Mouse (Mus musculus): ENCODE results near the gene Coq9. TPM values are rescaled to one million over a fixed set of nuclear protein-coding genes. Genes with fewer than 3 reads are reported as not detected.

Coq9 gene
- polyA plus RNA-seq, 2 experiments = 38.5 to 44.3 TPM

GRCm38 (mm10) chr8:94819671-94820179 is 18.4 kb upstream of the Coq9 start:
- 31% methylated on average over 6 of the region's 6 CpGs for WGBS (ENCODE audit: insufficient replicate concordance)
- Histone ChIP-seq H3K27me3 (ENCODE audit: control insufficient read depth, insufficient read depth, low read length) (no peaks in the 10 kb centered on the region), H3K36me3 (replicated peaks; ENCODE audit: control insufficient read depth, insufficient read depth, low read depth) (peaks cover 29% of the 10 kb centered on the region), H3K4me3 (ENCODE audit: insufficient read depth in 1 of 2, low read depth in 2 of 2, low read length in 2 of 2) (no peak overlapping the region), H3K27ac (no peak overlapping the region), H3K4me2 (ENCODE audit: low read depth) (no peak overlapping the region), H3K9ac (replicated peaks) (no peak overlapping the region), H3K4me1 (replicated peaks; ENCODE audit: control insufficient read depth in 2 of 2, insufficient read depth in 2 of 2, low read length in 1 of 2) (peaks cover 0 to 7% of the 10 kb centered on the region in 2 experiments; a peak in 2 of 4 replicates), H3K9me3 (ENCODE audit: control insufficient read depth, low read length) (no peaks in the 10 kb centered on the region)
- ATAC-seq (ENCODE audit: insufficient read depth) (peak; percentile 33; the same call in 1 of the 2 replicates), DNase-seq (ENCODE audit: low read depth in 3 of 3, low spot score in 3 of 3) (no peak)
- no peak; the same call in 1 of the 2 replicates for TF ChIP-seq EP300 (IDR thresholded peaks at IDR 0.05; ENCODE audit: low read depth)
- TF ChIP-seq CTCF (IDR thresholded peaks at IDR 0.05; ENCODE audit: low read depth) = no peak

- no peak overlapping the region for H3K27ac ChIP-seq
- peaks cover 36% of the 10 kb centered on the region for H3K36me3 ChIP-seq (replicated peaks; ENCODE audit: control insufficient read depth, insufficient read depth, low read depth)
- TF ChIP-seq CTCF (IDR thresholded peaks at IDR 0.05; ENCODE audit: low read depth) = no peak
- no peak for TF ChIP-seq EP300 (IDR thresholded peaks at IDR 0.05; ENCODE audit: low read depth)
- WGBS (ENCODE audit: insufficient replicate concordance) = 82% methylated on average over 7 of the region's 7 CpGs
- peaks cover 0 to 7% of the 10 kb centered on the region in 2 experiments; a peak in 2 of 4 replicates for H3K4me1 ChIP-seq (replicated peaks; ENCODE audit: control insufficient read depth in 2 of 2, insufficient read depth in 2 of 2, low read length in 1 of 2)
- no peak overlapping the region for H3K9ac ChIP-seq (replicated peaks)
- ATAC-seq (ENCODE audit: insufficient read depth) (no peak), DNase-seq (ENCODE audit: low read depth in 3 of 3, low spot score in 3 of 3) (no peak)
- no peak overlapping the region for H3K4me2 ChIP-seq (ENCODE audit: low read depth)
- H3K4me3 ChIP-seq (ENCODE audit: insufficient read depth in 1 of 2, low read depth in 2 of 2, low read length in 2 of 2) = no peak overlapping the region
- no peaks in the 10 kb centered on the region for H3K9me3 ChIP-seq (ENCODE audit: control insufficient read depth, low read length)
- H3K27me3 ChIP-seq (ENCODE audit: control insufficient read depth, insufficient read depth, low read length) = no peaks in the 10 kb centered on the region
These were observed 17.6 kb upstream of the Coq9 start for GRCm38 (mm10) chr8:94820553-94820952.

GRCm38 (mm10) chr8:94821381-94821780 is 16.7 kb upstream of the Coq9 start:
- H3K9me3 ChIP-seq (ENCODE audit: control insufficient read depth, low read length) = no peaks in the 10 kb centered on the region
- H3K4me1 ChIP-seq (replicated peaks; ENCODE audit: control insufficient read depth in 2 of 2, insufficient read depth in 2 of 2, low read length in 1 of 2) = peaks cover 0 to 7% of the 10 kb centered on the region in 2 experiments; a peak in 2 of 4 replicates
- DNase-seq (ENCODE audit: low read depth in 3 of 3, low spot score in 3 of 3) (no peak), ATAC-seq (ENCODE audit: insufficient read depth) (no peak)
- H3K27me3 ChIP-seq (ENCODE audit: control insufficient read depth, insufficient read depth, low read length) = no peaks in the 10 kb centered on the region
- no peak overlapping the region for H3K4me2 ChIP-seq (ENCODE audit: low read depth)
- H3K27ac ChIP-seq = no peak overlapping the region
- H3K4me3 ChIP-seq (ENCODE audit: insufficient read depth in 1 of 2, low read depth in 2 of 2, low read length in 2 of 2) = no peak overlapping the region
- 88% methylated on average over 2 of the region's 2 CpGs for WGBS (ENCODE audit: insufficient replicate concordance)
- no peak overlapping the region for H3K9ac ChIP-seq (replicated peaks)
- TF ChIP-seq EP300 (IDR thresholded peaks at IDR 0.05; ENCODE audit: low read depth) (no peak), CTCF (IDR thresholded peaks at IDR 0.05; ENCODE audit: low read depth) (no peak)
- peaks cover 43% of the 10 kb centered on the region for H3K36me3 ChIP-seq (replicated peaks; ENCODE audit: control insufficient read depth, insufficient read depth, low read depth)

GRCm38 (mm10) chr8:94822637-94823560 is 15.2 kb upstream of the Coq9 start:
- TF ChIP-seq EP300 (IDR thresholded peaks at IDR 0.05; ENCODE audit: low read depth) (no peak), CTCF (IDR thresholded peaks at IDR 0.05; ENCODE audit: low read depth) (peak; percentile 92)
- no peaks in the 10 kb centered on the region for H3K27me3 ChIP-seq (ENCODE audit: control insufficient read depth, insufficient read depth, low read length)
- no peaks in the 10 kb centered on the region for H3K9me3 ChIP-seq (ENCODE audit: control insufficient read depth, low read length)
- H3K4me3 ChIP-seq (ENCODE audit: insufficient read depth in 1 of 2, low read depth in 2 of 2, low read length in 2 of 2) = no peak overlapping the region
- WGBS (ENCODE audit: insufficient replicate concordance) = 84% methylated on average over 23 of the region's 23 CpGs
- ATAC-seq (ENCODE audit: insufficient read depth) = peak; percentile 64; the same call in 1 of the 2 replicates
- DNase-seq (ENCODE audit: low read depth in 3 of 3, low spot score in 3 of 3) = no peak
- no peak overlapping the region for H3K4me2 ChIP-seq (ENCODE audit: low read depth)
- peaks cover 0 to 7% of the 10 kb centered on the region in 2 experiments; a peak in 2 of 4 replicates for H3K4me1 ChIP-seq (replicated peaks; ENCODE audit: control insufficient read depth in 2 of 2, insufficient read depth in 2 of 2, low read length in 1 of 2)
- H3K9ac ChIP-seq (replicated peaks) = no peak overlapping the region
- peaks cover 51% of the 10 kb centered on the region for H3K36me3 ChIP-seq (replicated peaks; ENCODE audit: control insufficient read depth, insufficient read depth, low read depth)
- H3K27ac ChIP-seq = no peak overlapping the region

- Histone ChIP-seq H3K4me1 (replicated peaks; ENCODE audit: control insufficient read depth in 2 of 2, insufficient read depth in 2 of 2, low read length in 1 of 2) (peaks cover 0 to 3% of the 10 kb centered on the region in 2 experiments; a peak in 2 of 4 replicates), H3K9me3 (ENCODE audit: control insufficient read depth, low read length) (no peaks in the 10 kb centered on the region), H3K27ac (no peak overlapping the region), H3K4me3 (ENCODE audit: insufficient read depth in 1 of 2, low read depth in 2 of 2, low read length in 2 of 2) (no peak overlapping the region), H3K27me3 (ENCODE audit: control insufficient read depth, insufficient read depth, low read length) (no peaks in the 10 kb centered on the region), H3K9ac (replicated peaks) (no peak overlapping the region), H3K4me2 (ENCODE audit: low read depth) (no peak overlapping the region), H3K36me3 (replicated peaks; ENCODE audit: control insufficient read depth, insufficient read depth, low read depth) (peaks cover 69% of the 10 kb centered on the region)
- DNase-seq (ENCODE audit: low read depth in 3 of 3, low spot score in 3 of 3) = no peak
- TF ChIP-seq CTCF (IDR thresholded peaks at IDR 0.05; ENCODE audit: low read depth) (no peak), EP300 (IDR thresholded peaks at IDR 0.05; ENCODE audit: low read depth) (no peak)
- 86% methylated on average over 6 of the region's 6 CpGs for WGBS (ENCODE audit: insufficient replicate concordance)
- ATAC-seq (ENCODE audit: insufficient read depth) = no peak
These were observed 13.0 kb upstream of the Coq9 start for GRCm38 (mm10) chr8:94825170-94825569.
